Mouse (Mus musculus) adrenal gland, postnatal 36 days (tissue): ENCODE data around the gene Bloc1s3. TPM values are rescaled to one million over a fixed set of nuclear protein-coding genes. Genes with fewer than 3 reads are reported as not detected.
A peak's percentile ranks its signal among the peaks of the same experiment; 100 is the strongest.

ENCODE experiments used
- DNase-seq, 2 experiments: peaks; one replicate each; pipeline ENCODE4 v3.0.0; 2021; ENCODE audit warnings: mixed read lengths in 1 of 2
- long read RNA-seq, 2 experiments: library from polyadenylated mRNA; stranded (forward); transcript quantifications; one replicate each; pipeline ENCODE4 v2.0.0; 2021; ENCODE audit warnings: borderline sequencing depth in 2 of 2
- total RNA-seq, 2 experiments: library from RNA; stranded (reverse); gene quantifications; 2 replicates each; pipeline ENCODE4 v1.2.3; 2021

Bloc1s3 gene
- 10 to 100 TPM in 1 of 2 experiments, 1 to 10 TPM in 1; 8.7 to 12.1 TPM for total RNA-seq
- long read RNA-seq, experiment 1, transcript Bloc1s3-201 (2 exons, 3,188 nt) = major isoform, 27 of 37 reads
- long read RNA-seq, experiment 1, partial matches to known transcripts = 0 of 37 reads
- long read RNA-seq, experiment 1, other reads (novel, unspliced or antisense) = 10 of 37 reads
- long read RNA-seq, experiment 2, transcript Bloc1s3-201 (2 exons, 3,188 nt) = major isoform, 14 of 17 reads
- long read RNA-seq, experiment 2, partial matches to known transcripts = 0 of 17 reads
- long read RNA-seq, experiment 2, other reads (novel, unspliced or antisense) = 3 of 17 reads

DNA sequence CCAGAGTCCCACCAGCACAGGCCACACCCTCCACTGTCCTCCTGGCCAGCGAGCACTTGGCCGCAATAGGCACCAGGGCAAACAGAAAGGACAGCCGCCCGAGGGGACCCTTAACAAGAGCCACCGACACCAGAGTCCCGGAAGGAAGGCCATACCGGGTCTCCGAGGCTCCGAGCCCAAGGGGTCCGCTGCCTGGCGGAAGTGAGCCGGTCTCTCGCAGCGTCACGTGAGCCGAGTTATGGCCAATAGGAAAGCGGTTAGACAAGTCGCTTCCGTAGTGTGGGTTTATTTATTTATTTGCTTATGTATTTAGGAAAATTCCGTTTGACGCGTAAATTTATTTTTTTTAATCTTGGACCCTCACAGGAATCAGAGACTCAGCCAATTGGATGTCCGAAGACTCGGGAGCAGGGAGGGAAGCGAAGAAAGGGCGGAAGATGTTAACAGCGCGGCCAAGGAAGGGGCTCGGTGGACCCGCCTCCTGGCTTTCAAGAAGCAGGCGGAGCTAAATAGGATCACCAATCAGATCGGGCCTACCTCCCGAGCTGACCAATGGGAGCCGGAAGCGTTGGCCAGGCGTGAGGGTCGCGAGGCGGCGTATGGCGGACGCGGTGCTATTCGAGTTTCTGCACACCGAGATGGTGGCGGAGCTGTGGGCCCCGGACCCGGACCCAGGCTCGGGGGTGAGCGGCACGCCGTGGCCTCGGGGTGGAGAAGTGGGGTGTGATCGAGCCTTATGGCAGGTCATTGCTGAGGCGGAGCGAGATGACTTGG is at the start of gene Bloc1s3, which contains the start of gene Trappc6a:
Gene Bloc1s3 (minus strand): TSS at position 218 of the 774 bp plus-strand sequence.
Gene Trappc6a (plus strand): TSS at position 246 of the 774 bp plus-strand sequence.
- DNase-seq = peak; percentile 93

DNA sequence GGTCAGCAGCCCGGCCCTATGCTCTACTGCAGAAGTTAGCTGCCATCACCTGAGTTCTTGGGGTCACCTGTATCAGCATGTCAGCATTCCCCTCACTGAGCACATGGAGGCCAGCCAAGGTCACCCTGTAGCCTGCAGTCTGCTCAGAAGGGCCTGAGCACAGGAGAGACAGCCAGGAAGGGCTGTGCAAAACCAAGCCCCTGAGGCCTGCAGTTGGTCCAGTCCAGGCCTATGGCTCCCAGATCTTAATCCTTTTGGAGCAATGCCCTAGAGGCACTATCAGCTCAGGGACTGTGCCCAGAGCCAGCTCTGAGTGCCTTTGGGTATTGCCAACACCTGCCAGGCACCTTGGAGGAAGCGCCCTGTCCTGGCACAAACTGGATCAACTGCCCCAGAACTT is 48.9 kb upstream of the Bloc1s3 start:
- DNase-seq = no peak

DNA sequence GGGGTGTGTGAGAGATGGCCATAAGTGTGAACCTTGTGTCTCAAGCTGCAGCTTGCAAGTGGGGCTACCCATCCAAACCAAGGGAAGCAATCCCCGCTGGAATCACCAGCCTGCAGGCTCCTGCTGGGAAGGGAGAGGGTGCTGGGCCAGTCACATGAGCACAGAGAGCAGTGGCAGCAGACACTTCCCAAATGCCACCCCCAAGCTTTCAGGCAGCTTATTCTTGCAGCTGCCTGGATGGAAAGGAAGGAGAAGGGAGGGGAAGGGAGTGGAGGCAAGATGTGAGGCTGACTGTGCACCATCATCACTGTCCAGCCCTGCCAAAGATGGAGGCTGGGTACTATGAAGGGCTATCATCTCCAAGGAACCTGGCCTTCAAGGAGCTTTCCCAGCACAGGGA is 46.0 kb upstream of the Bloc1s3 start:
- DNase-seq = no peak

DNA sequence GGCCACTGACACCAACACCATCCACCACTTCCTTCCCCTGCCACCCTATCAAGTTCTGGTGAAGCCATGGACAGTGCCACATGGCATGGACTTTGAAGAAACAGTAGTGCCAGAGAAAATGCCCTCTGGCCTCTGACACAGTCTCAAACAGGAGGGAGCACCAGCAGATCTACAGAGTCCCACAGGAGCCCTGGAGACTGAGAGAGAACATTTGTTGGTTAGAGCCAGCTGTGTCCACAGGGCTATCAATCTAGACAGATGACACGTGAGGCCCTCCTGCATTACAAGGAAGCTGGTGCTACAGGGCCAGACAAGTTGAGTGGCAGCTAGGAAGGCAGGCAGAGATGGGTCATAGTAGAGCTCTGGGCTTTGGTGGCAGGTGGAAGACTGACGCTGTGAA is 44.3 kb upstream of the Bloc1s3 start:
- peak in 1 of 2 experiments; percentile 30 for DNase-seq

DNA sequence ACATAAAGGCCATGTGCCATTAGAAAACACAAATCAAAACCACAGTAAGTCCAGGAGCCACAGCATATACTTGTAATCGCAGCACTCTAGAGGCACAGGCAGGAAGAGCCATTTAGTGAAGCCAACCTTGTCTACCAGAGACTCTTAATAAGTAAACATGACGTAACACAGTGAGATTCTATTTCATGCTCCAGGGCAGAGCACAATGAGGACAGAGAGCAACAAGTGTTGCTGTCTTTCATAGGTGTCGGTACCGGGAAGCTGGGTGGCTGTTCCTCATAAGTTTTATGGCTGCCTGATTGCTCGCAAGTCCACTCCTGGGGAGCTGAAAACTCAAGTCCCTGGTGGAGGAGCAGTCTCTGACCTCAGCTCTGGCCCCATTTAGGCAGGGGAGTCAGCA is 43.5 kb upstream of the Bloc1s3 start:
- no peak for DNase-seq

DNA sequence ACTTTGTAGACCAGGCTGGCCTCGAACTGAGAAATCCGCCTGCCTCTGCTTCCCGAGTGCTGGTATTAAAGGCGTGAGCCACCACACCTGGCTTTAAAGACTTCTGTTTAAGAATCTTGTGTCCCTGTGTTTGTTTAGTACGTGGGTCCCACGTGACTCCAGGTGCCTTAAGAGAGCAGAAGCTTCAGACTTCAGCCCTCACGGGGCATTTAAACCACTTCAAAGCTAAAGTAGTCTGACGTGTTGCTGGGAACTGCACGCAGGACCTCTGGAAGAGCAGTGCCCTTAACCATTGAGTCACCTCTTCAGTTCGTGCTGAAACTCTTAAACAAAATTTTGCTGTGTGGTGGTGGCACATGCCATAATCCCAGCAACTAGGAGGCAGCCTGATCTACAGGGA is 41.2 kb upstream of the Bloc1s3 start:
- no peak for DNase-seq

DNA sequence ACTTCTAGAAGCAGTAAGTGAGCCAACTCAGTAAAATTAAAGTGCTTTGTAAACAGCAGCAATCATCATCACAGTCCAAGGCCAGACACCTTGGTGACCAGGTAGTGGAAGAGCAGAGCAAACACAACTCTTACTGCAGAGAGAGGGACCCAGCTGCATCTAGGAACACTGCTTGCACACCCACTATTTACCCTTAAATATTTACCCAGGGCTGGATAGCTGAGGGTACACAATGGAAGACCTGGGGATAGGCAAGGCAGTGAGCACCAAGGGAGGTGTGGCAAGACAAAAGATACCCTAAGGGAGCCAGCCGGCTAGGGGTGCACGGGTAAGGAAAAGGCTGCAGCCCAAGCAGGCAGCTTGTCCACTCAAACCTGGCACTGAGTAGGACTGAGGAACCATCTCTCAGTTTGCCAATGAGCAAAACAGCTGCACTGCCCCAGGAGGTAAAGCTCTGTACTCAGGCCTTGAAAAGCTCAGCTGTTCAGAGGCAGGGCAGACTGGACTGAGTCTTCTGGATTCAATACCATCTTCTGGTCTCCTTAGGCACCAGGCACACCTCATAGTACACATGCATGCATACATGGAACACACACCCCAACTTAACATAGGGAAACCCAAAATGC is 39.3 kb upstream of the Bloc1s3 start:
- no peak for DNase-seq

DNA sequence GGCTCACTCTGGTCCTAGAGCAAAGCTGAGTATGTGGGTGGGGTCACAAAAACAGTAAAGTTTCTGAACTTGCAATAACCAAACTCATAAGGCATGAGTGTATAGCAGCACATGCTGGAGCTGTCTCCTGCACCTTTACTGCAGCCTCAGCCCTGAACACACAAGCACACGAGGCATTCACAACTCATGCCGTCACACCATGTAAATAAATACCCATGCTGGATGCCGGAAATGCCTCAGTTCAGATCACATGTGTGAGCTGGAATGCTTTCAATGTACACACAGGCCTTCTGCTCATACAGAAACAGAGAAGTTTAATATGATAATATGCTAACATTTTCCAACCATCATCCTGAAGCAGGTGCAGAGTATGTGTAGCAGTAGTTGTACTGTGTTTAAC is 37.8 kb upstream of the Bloc1s3 start:
- no peak for DNase-seq

DNA sequence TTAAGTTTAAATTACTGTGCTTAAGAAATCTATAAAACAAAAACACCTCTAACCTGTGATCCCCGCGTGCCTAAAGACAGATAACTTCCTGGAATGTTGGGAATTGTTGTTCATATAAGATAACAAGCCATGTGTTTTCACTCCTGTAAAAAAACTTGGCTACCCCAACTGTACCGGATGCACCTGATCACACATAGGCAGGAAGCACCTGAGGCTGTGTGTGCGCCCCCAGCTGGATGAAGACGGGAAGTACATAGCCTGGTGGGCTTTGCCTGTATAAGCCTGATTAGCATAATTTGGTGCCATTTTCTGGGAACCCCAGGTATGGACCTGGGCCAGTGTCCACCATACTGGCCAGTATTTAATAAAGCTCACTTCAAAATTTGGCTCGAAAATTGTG is 35.4 kb upstream of the Bloc1s3 start:
- no peak for DNase-seq

DNA sequence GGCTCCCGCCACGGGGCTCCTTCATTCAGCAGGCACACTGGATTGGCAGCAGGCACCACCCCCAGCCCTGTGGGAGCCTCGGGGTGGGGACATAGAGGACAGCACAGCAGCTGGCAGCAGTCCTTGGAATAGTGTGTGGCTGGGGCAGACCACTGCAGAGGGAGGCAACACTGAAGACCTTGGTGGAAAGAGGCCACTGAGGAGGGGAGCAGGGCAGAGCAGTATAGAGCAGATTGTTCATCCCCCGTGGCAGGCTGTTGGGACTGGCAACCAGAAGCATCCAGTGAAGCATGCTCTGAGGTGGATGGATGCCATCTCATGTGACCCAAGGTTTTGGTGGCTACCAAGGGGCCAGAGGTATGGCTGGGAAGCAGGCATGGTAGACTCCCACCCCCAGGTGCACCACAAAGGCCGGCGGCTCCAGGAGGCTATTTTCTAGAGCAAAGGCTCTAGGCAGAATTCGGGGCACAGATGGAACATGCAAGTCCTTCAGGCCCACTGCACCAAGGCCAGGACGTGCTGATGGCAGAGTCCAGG is 34.1 kb upstream of the Bloc1s3 start:
- peak; percentile 44 to 57 for DNase-seq

DNA sequence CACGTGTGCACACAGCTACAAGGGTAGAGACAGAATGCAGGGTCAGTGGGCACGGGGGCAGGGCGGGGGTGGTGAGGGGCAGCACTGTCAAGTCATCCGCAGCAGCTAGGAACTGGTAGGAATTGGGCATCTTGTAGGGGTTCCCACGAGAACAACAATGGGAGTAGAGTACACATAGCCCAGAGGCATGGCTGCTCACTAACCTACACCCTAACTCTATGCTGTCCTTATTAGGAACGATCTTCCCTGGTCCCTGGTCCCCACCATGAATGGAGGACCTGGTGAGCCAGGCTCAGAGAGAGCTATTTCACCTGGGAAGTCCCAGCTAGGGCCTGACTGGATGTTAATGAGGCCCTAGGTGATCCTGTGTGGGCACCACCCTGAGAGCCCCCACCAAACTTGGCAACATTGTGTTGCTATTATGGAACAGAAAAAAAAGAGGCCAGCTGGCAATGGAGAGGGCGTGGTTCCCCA is 33.6 kb upstream of the Bloc1s3 start:
- no peak for DNase-seq

DNA sequence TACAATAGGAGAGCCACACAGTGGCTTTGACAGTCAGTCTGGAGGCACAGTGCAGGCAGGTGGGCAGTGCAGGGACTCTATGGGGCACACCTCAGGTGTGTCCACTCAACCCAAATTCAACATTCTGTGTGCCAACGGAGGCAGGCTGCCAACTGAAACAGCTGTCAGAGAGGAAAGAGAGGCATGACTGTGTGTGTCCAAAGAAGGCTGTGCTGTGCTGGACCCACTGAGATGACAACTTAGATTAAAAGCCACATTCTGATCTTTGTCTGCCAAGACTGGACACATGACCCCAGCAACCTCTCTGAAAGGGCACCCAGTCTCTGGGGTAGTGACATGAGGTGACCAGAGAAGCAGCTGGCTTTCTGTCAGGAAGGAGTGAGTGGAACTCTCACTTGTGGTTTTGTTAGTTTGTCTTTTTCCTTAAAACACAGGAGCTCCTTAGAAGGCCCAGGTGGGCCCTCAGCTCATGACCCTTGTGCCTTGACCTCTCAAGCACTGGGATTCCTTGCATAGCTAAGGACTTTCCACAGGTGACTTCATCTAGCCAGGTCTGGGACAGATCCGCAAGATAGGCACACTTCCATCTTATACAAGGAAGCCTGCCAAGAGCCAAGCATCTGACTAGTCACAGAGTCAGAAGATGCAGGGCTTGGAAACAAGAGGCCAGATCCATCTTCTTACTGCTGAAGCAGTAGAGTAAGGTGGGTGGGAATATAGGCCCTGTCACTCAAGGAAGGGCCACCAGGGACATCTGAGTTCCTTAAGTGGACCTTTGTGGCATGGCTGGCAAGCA is 32.8 kb upstream of the Bloc1s3 start:
- peak in 1 of 2 experiments; percentile 39 for DNase-seq

DNA sequence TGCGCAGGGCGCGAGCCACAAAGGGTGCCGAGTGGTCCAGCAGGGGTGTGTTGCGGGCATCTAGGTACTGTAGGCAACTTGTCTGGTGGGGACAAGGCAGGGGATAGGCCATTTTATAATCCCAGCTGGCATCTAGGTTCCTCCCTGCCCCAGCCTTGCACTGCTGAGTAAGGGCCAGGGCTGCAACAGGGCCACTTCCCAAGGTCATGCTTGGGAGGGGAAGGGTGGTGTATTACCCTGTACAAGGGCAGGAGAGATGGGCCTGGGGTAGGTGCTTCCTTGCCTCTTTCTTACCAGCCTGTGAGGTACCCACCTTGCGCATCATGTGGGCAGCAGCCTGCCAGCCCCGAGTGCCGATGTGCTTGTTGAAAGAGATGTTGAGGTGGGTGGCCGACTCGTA is 26.5 kb upstream of the Bloc1s3 start:
- DNase-seq = peak; percentile 25 to 51

DNA sequence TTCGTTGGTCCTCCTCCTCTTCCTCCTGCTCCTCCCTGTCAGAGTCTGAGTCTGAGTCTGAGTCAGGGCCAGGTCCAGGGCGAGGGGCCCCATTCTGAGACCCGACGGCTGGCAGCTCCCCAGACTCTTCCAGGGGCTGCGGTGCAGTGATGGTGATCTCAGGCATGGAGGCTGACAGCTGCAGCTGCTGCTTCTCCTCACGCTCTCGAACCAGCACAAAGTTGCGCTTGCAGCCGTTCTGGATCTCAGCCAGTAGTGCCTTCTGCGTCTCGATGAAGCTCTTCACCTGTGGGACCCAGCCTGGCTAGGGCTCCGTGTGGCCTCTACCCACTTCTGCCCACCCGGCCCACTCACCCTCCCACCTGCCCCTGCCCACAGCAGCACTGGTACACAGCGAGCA is 24.1 kb upstream of the Bloc1s3 start:
- DNase-seq = no peak

DNA sequence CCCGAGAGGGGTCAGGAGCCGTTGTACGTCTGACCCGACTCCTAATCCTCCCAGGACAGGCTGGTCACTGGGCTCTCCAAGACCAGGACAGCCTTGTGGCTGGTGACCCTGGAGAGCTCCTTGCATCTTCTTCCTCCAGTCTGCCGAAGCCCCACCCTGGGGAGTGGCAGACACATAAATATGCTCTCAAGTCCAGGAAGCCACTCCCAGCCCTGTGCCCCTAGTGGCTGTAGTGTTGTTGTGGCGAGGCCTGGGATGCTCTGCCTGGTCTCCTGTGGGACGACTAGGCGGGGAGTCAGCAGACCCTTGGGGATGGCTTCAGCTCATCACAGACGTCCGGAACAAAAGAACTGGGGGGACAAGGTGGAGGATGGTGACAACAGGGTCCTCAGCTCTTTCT is 22.9 kb upstream of the Bloc1s3 start:
- DNase-seq = no peak

DNA sequence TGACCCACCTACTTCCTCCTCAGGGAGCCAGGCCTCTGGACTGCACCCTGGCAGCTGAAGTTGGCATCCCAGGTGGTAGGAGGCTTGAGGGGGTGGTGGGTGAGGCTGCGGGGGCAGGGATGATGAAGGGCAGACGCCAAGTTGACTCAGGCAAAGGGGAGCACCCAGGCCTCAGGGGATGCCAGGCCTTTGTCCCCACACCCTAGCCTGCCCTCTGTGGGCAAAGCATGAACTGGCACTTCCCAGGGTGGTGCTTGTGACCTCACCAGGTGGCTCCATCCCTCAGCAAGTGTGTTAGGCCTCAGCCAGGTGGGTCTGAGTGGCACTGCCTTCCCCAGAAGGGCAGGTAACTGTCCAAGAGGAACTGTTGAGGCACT is 16.9 kb upstream of the Bloc1s3 start:
- DNase-seq = no peak

DNA sequence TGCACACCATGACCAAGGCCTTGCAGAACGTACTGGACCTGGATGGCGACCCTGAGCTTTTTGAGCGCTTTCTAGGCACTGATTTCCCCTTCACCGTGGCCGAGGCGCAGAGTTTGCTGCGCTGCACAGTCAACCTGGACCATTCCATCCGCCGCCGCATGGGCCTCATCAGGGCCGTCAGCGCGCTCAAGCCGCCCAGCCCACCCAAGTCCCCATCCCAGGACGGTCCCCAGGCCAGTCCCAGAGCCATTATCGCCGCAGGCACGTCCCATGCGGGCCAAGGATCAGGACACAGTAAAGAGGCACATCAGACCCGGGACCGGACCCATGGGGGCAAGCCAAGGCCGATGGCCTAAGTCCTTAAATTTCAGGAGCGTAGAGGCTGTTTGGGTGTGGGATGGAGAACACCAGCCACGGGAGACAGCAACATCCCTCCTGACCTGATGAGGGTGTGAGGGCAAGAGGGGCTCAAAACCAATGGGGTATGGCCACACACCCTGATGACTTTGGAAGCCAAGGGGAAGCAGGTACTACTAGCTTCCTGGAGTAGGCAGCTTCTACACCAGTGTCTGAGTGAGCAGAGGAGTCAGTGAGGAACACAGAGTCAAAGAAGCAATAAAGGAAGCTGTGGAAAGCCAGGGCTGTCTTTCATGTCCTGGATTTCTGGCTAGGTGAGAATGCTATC is 16.4 kb upstream of the Bloc1s3 start:
- no peak for DNase-seq

DNA sequence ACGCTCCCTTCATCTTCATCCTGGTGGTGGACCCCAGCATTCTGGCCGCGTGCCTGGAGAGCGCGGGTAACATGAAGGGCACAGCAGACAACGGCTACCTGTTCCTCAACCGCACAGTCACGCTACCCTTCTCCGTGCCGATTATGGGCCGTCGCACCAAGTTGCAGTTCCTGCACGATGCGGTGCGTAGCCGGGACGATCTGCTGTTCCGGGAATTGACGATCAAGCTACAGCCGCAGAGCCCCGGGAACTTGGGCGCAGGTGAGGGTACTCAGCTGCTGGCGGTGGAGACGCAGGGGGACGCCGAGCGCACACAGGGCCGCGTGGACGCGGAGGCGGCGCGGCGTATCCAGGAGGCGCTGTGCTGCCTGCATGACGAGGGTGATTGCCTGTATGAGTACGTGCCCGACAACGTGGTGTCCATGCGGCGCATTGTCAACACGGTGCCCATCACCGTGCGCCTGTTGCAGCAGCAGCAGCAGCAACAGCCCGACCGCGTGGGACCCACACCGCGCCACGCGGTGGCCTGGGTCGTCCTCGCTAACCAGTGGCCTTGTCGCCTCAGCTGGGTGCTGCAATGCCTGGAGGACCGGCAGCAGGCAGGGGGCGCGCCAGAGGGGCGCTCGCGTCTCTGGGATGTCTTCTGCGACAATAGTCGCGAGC is 15.7 kb upstream of the Bloc1s3 start:
- peak; percentile 65 to 75 for DNase-seq

DNA sequence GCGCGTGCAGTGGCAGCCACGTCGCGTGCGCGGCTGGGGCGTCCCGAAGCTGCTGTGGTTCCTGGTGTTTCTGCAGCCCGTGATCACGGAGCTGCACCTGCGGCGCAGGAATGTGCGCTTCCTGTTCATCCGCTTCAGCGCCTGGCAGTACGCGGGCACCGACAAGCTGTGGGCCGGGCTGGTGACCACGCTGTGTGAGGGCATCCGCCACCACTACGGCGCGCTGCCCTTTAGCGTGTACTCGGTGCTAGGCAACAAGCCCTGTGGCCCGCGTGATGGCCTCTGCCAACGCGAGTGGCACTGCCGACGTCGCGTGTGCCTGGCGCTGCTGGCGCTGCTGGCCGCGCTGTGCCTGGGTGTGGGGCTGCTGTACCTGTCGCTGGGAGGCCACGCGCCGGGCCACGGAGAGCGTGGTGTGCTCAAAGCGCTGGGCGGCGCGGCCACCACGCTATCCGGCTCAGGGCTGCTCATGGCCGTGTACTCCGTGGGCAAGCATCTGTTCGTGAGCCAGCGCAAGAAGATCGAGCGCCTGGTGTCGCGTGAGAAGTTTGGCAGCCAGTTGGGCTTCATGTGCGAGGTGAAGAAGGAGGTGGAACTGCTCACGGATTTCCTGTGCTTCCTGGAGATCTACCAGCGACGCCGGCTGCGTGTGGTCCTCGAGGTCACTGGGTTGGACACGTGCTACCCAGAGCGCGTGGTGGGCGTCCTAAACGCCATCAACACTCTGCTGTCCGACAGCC is 15.0 kb upstream of the Bloc1s3 start:
- DNase-seq = peak; percentile 25 to 29

DNA sequence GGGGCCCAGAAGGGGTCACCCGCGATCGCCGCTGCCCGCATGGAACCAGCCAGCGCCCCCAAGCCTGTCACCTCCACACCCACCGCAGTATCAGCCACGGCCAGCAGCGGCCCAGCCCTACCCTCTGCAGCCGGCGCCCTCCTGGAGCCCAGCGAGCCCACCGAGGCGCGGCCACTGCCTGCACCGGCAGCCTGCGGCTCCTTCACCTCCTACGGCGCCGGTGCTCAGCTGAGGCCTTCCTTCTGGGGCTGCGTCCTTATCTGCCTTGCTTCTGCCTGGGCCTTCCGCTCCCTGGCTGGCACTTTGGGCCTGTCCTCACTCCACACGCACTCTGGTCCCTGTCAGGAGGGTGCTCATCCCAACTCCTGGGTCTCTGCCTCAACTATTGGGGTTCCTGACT is 11.9 kb upstream of the Bloc1s3 start:
- DNase-seq = no peak
